Comparison of ENCODE assay signal across 8 mouse cellular contexts in genomic region chr1:151754028-151754489, GRCm38 (mm10). TPM values are rescaled to one million over a fixed set of nuclear protein-coding genes. Genes with fewer than 3 reads are reported as not detected.
DNase-seq lines count a peak whose midpoint lies in the region; ATAC-seq and TF ChIP-seq lines count a peak whose summit lies in the region.

No protein-coding gene starts in this region.

- no peak for TF ChIP-seq CTCF in embryonic fibroblast, embryonic 13.5 days (IDR thresholded peaks at IDR 0.05; ENCODE audit: borderline replicate concordance, insufficient read depth, low read length)
- peak; percentile 29 for TF ChIP-seq CTCF in kidney, adult 2 months (conservative IDR thresholded peaks at IDR 0.05; ENCODE audit: insufficient read depth, insufficient read length, low read depth, low read length)

- no peak overlapping the region for H3K27ac ChIP-seq in embryonic fibroblast, embryonic 13.5 days (ENCODE audit: insufficient read depth, low read length)
- H3K27ac ChIP-seq in kidney, adult 2 months (ENCODE audit: insufficient read depth, low read depth, low read length): peak overlapping the region; percentile 95

- no peaks in the 10 kb centered on the region for H3K36me3 ChIP-seq in kidney, adult 2 months (ENCODE audit: control insufficient read depth, insufficient read depth, low read length)

- H3K4me3 ChIP-seq in embryonic fibroblast, embryonic 13.5 days (ENCODE audit: insufficient read depth, low read length): peak overlapping the region; percentile 79; the same call in 1 of the 2 replicates
- H3K4me3 ChIP-seq in kidney, adult 2 months (ENCODE audit: insufficient read depth, low read depth, low read length): peak overlapping the region; percentile 37

- 14% methylated on average over 10 of the region's 10 CpGs for WGBS in kidney, adult 2 months

- ATAC-seq in cerebellum, adult (ENCODE audit: insufficient number of reproducible peaks, low FRiP score, low TSS enrichment): no peak
- ATAC-seq in megakaryocyte progenitor cell, adult 5-6 weeks (replicated peaks; ENCODE audit: poor library complexity): peak; percentile 16

- intact Hi-C loops in gastrocnemius, postnatal 14 days (cut with DNase I; ENCODE audit: low total_unique reads): no loop called here

- no peak for TF ChIP-seq POLR2A in embryonic fibroblast, embryonic 13.5 days (IDR thresholded peaks at IDR 0.05; ENCODE audit: low read depth, low read length)
- TF ChIP-seq POLR2A in kidney, adult 2 months (IDR thresholded peaks at IDR 0.05; ENCODE audit: low read depth, low read length): no peak

- peaks cover 2% of the 10 kb centered on the region; the same call in 1 of the 2 replicates for H3K4me1 ChIP-seq in embryonic fibroblast, embryonic 13.5 days (ENCODE audit: control insufficient read depth, insufficient read depth, low read length)
- peaks cover 12% of the 10 kb centered on the region; the same call in 1 of the 2 replicates for H3K4me1 ChIP-seq in kidney, adult 2 months (ENCODE audit: control insufficient read depth, insufficient read depth, low read length)

- peak; percentile 28 for DNase-seq in cerebellum, adult 11-12 months
- DNase-seq in B cell, adult 2 months: peak; percentile 19 to 27
- peak; percentile 48 for DNase-seq in kidney, adult 2 months
- DNase-seq in thymus, postnatal 36 days: peak; percentile 25 to 26
- DNase-seq in gastrocnemius, postnatal 14 days: no peak

- H3K27me3 ChIP-seq in kidney, adult 2 months (replicated peaks; ENCODE audit: control insufficient read depth, insufficient read depth, low read length): no peaks in the 10 kb centered on the region

RNA-seq across cellular contexts. Expression of gene Edem3, which starts 1.1 kb away (rescaled TPM):
- polyA plus RNA-seq in embryonic fibroblast, embryonic 13.5 days (2011; ENCODE audit: insufficient read length, low read depth, missing spikeins): 40.1 and 42.0 TPM in 2 replicates
- polyA plus RNA-seq in kidney, adult 2 months (2012; rRNA removed): 9.0 and 9.5 TPM in 2 replicates
- 20.5 and 21.1 TPM in 2 replicates for total RNA-seq in megakaryocyte progenitor cell, adult 5-6 weeks (2015)
- 30.3 and 36.6 TPM in 2 replicates for total RNA-seq in megakaryocyte progenitor cell, adult 5-6 weeks (2017)
- total RNA-seq in gastrocnemius, postnatal 14 days (2021): 10 to 100 TPM; 21.8 to 26.2 TPM
